8 mouse cellular contexts compared by ENCODE assay signal in the genomic region with DNA sequence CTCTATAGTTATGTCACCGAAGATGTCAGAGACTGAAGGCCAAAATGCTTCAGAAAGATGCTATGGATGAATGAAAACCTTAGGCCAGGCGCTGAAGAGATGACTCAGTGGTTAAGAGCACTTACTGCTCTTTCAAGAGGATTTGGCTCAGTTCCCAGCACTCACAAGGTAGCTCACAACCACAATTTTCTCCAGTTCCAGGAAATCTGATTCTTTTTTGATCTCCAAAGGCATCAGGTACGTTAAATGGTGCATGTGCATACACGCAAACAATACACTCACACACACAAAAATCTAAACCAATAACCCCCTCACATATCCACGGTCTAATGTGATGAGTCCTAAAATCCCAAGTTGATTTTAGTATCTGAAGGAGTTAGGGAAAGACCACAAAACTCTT. TPM values are rescaled to one million over a fixed set of nuclear protein-coding genes. Genes with fewer than 3 reads are reported as not detected.
DNase-seq lines count a peak whose midpoint lies in the region; ATAC-seq and TF ChIP-seq lines count a peak whose summit lies in the region.

No protein-coding gene starts in this region.

- H3K9me3 ChIP-seq in lung, postnatal 0 days (ENCODE audit: low read length) = no peaks in the 10 kb centered on the region

- H3K9ac ChIP-seq in lung, postnatal 0 days (replicated peaks; ENCODE audit: low read depth) = no peak overlapping the region

- peak; percentile 13 for DNase-seq in adrenal gland, postnatal 14 days
- DNase-seq in adrenal gland, adult 18-20 months (ENCODE audit: low spot score in 2 of 2) = no peak
- DNase-seq in 3T3-L1 (ENCODE audit: low read depth, low spot score) = peak; percentile 89
- DNase-seq in cerebellum, adult 8-10 months = peak; percentile 20
- peak; percentile 42 for DNase-seq in induced T-regulatory cell, adult 2 months (ENCODE audit: low read depth)
- DNase-seq in lung, postnatal 0 days (ENCODE audit: low spot score) = peak; percentile 81
- no peak for DNase-seq in ovary, postnatal 14 days (ENCODE audit: low spot score)
- DNase-seq in layer of hippocampus, postnatal 10 days (ENCODE audit: low spot score in 2 of 2) = no peak

- peak overlapping the region; percentile 69 for H3K4me2 ChIP-seq in lung, postnatal 0 days (replicated peaks; ENCODE audit: low read depth, low read length)

- H3K27ac ChIP-seq in lung, postnatal 0 days (ENCODE audit: low read length) = no peak overlapping the region

- H3K4me3 ChIP-seq in lung, postnatal 0 days (ENCODE audit: low read depth, low read length) = no peak overlapping the region; the same call in 1 of the 2 replicates

- no peaks in the 10 kb centered on the region for H3K27me3 ChIP-seq in lung, postnatal 0 days (replicated peaks; ENCODE audit: insufficient read depth, low read length)

- TF ChIP-seq CTCF in lung, postnatal 0 days (IDR thresholded peaks at IDR 0.05) = no peak

- no peaks in the 10 kb centered on the region for H3K4me1 ChIP-seq in lung, postnatal 0 days (ENCODE audit: insufficient read depth, low read depth, low read length)

- no peak for ATAC-seq in lung, postnatal 0 days

- peak; percentile 69 for TF ChIP-seq EP300 in lung, postnatal 0 days (IDR thresholded peaks at IDR 0.05)

- H3K36me3 ChIP-seq in lung, postnatal 0 days (ENCODE audit: insufficient read depth, low read length) = no peaks in the 10 kb centered on the region

- WGBS in lung, postnatal 0 days = 53% methylated on average over 5 of the region's 5 CpGs

RNA-seq across cellular contexts. Expression of gene Mplkip, which starts 1.2 kb away (rescaled TPM):
- total RNA-seq in adrenal gland, postnatal 14 days (2021) = 21.9 and 25.4 TPM in 2 replicates
- 10 to 100 TPM; 15.8 to 17.1 TPM for total RNA-seq in adrenal gland, adult 18-20 months (2021)
- polyA plus RNA-seq in lung, postnatal 0 days (2015; fragmentation: Nextera tagmentation; extraction: Ambion mirVana) = 36.8 and 38.1 TPM in 2 replicates
- total RNA-seq in layer of hippocampus, postnatal 10 days (2021) = 10 to 100 TPM; 17.3 to 19.5 TPM

RNA-seq across cellular contexts. Expression of gene Sugct, which starts 1.5 kb away (rescaled TPM):
- 5.7 and 6.6 TPM in 2 replicates for total RNA-seq in adrenal gland, postnatal 14 days (2021)
- 1 to 10 TPM; 8.8 to 9.9 TPM for total RNA-seq in adrenal gland, adult 18-20 months (2021)
- 8.7 and 9.3 TPM in 2 replicates for polyA plus RNA-seq in lung, postnatal 0 days (2015; fragmentation: Nextera tagmentation; extraction: Ambion mirVana)
- total RNA-seq in layer of hippocampus, postnatal 10 days (2021) = 1 to 10 TPM; 1.2 TPM

Comparison
In these comparisons a context has a peak if more than half of its experiments do, and no peak if none do; other contexts are left out.
1. DNase-seq: peak in adrenal gland, postnatal 14 days (single experiment), 3T3-L1 (single experiment), cerebellum, adult 8-10 months (single experiment), induced T-regulatory cell, adult 2 months (single experiment) and lung, postnatal 0 days (single experiment); none in adrenal gland, adult 18-20 months (0 of 2), ovary, postnatal 14 days (single experiment) and layer of hippocampus, postnatal 10 days (0 of 2).